Mouse (Mus musculus) heart, adult 9 months (tissue): ENCODE measurements at regions not wholly inside any gene's neighbourhood (a gene's known extent, or its start where the extent isn't known, plus 50 kb on each side); places are given as distances from the start of the nearest gene placed in this dataset.

ENCODE experiments used
- DNase-seq, 2 experiments: peaks; one replicate each; pipeline ENCODE4 v3.0.0; 2022; ENCODE audit warnings: low spot score in 2 of 2

- no peak for DNase-seq
These were observed 358.5 kb upstream of the Tgif2lx2 start for GRCm38 (mm10) chrX:118068532-118068931.

GRCm38 (mm10) chrX:118112582-118112981 lies 314.4 kb upstream of the Tgif2lx2 start:
- no peak for DNase-seq

GRCm38 (mm10) chrX:118117121-118117520 lies 309.9 kb upstream of the Tgif2lx2 start:
- DNase-seq, result peak; percentile 21 to 27

GRCm38 (mm10) chrX:118135236-118135635 lies 291.8 kb upstream of the Tgif2lx2 start:
- DNase-seq, result no peak
